Mouse (Mus musculus) cortical plate, adult 2 months (tissue): ENCODE measurements around the gene Tln2.

ENCODE experiments used
- CTCF ChIP-seq: fragments of 200-500 bp; IDR thresholded peaks from 2 replicates; pipeline ENCODE4 v1.5.1; 2011; ENCODE audit warnings: mild to moderate bottlenecking, control low read depth, low read length; ENCODE audit not compliant: insufficient read depth; ENCODE audit errors: extremely low read depth
- POLR2A ChIP-seq: fragments of 200-500 bp; IDR thresholded peaks from 2 replicates; pipeline ENCODE4 v1.6.1; 2011; ENCODE audit warnings: mild to moderate bottlenecking, low read length, control low read depth; ENCODE audit not compliant: insufficient read depth; ENCODE audit errors: extremely low read depth

DNA sequence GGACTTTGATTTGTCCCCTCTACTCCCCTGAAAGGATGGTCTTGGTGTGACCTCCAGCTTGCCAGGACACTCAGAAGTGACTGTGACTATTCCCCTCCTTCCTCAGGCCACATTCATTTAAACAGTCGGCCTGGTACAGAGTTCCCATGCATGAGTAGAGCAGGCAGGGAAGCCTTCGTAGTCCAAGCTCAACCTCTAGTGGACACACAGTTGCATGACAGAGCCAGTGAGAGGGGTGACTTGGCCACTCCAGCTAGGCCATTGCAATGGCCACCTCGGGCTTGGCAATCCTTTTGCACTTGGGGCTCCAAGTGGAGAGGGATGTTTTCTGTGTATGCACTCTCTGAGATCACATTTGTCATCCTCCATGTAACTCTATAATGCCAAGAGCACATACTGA is 285.2 kb downstream of the Tln2 start:
- peak; percentile 35 for TF ChIP-seq CTCF
- no peak for TF ChIP-seq POLR2A
